ENCODE assay signal across 16 mouse cellular contexts in genomic region chr3:121107481-121107880, GRCm38 (mm10).
A peak's percentile ranks its signal among the peaks of the same experiment; 100 is the strongest.
DNase-seq lines count a peak whose midpoint lies in the region; ATAC-seq lines count a peak whose summit lies in the region.
"Had no signal": no experiment of that assay in that cellular context is flagged by ENCODE, and none has a peak within 500 bp of the region (broad histone marks: within the 10 kb centered on the region; RNA-seq: fewer than 3 reads in every experiment).

No protein-coding gene starts in this region.

- peak; percentile 58 for ATAC-seq in common myeloid progenitor, adult 5-6 weeks (replicated peaks; ENCODE audit: low read depth, poor library complexity, severe bottlenecking)
- peak; percentile 52 for ATAC-seq in megakaryocyte, adult 5-6 weeks (ENCODE audit: poor library complexity, severe bottlenecking)
- ATAC-seq: forebrain, embryonic 16.5 days; hindbrain, embryonic 16.5 days had no signal

- peak; percentile 4 for DNase-seq in thymus, postnatal 14 days
- DNase-seq in thymus, postnatal 10 days (ENCODE audit: low spot score in 2 of 2), result no peak
- DNase-seq in frontal cortex, adult 2 months (ENCODE audit: extremely low spot score in 1 of 2, low spot score in 1 of 2), result no peak
- no peak for DNase-seq in layer of hippocampus, adult 8-10 months (ENCODE audit: low spot score in 2 of 2)
- DNase-seq: adrenal gland, adult 8-10 months; cerebellum, adult 11 months; cerebellum, adult 8-10 months; cerebellum, postnatal 14 days; gastrocnemius, adult 2 months; gastrocnemius, postnatal 25 days; heart, adult 11 months; heart, postnatal 36 days had no signal
